Mouse (Mus musculus): ENCODE results near the gene Ccdc65.

- TF ChIP-seq POLR2A (IDR thresholded peaks at IDR 0.05; ENCODE audit: low read depth, low read length) (no peak), CTCF (IDR thresholded peaks at IDR 0.05; ENCODE audit: borderline replicate concordance, insufficient read depth, low read length) (no peak)
These were observed 9.3 kb downstream of the Ccdc65 start for GRCm38 (mm10) chr15:98717301-98717700.

All from embryonic fibroblast, embryonic 13.5 days (primary cell).